Mouse (Mus musculus): ENCODE results near the gene Clec16a.

DNA sequence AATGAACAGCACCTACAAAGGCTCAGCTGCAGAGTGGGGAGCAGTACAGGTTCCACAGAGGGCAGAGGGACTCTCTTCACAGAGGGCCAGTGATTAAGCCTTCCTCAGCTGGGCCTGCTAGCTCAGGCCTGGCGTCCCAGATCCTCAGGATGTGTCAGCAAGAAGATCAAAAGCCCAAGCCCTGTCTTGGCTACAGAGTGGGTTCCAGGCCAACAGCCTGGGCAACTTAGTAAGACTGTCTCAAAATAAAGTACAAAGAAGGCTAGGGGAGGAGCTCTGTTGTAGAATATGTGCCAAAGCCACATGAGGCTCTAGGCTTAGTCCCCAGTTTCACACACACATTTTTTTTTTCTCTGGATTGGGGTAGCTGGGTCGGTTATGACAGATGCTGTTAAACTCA is 29.8 kb downstream of the Clec16a start:
- TF ChIP-seq CTCF (IDR thresholded peaks at IDR 0.05; ENCODE audit: low read depth) (no peak), EP300 (IDR thresholded peaks at IDR 0.05; ENCODE audit: low read depth) (no peak)

Data from liver, embryonic 14.5 days (tissue).